Mouse (Mus musculus): ENCODE measurements around the gene Mmab. TPM values are rescaled to one million over a fixed set of nuclear protein-coding genes. Genes with fewer than 3 reads are reported as not detected.

The Mmab gene
- polyA plus RNA-seq (2014; fragmentation: Nextera tagmentation; extraction: Ambion mirVana) = 26.1 and 30.8 TPM in 2 replicates

DNA sequence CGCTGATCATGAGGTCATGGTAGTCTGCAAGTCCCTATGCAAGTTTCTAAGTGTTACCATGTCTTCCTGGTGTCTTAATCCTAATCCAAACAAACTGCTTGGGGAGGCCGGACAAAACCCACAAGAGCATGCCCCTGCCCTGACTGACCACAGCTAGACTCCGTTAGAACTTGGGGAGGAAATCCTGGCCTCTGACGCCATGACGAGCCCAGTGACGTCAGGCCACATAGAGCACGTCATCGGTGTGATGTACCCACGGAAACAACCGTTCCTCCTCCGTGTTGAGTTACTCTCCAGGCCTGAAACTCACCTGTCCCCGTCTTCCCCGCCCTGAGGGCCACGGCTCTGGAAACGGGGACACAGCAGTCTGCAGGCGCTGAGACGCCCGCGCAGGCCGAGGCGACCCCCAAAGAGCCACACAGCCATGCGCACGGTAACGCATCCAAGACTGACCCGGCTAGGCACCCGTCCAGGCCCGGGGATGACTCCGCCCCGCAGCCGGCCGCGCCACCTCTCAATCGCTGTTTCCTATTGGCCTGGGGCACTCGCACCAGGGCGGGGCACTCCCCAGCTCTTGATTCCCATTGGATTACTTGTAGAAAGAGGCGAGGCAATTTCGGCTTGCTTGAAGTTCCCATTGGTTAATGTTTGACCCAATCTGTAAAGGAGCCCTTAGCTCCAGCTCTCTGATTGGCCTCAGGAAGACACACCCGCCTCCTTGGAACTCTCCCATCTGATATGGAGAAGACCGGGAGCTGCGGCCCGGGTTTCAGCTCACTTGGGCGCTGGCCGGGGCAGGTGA lies at the start of gene Mmab, which contains the start of gene Mvk:
Mmab (minus strand) TSS at position 495 of the 802 bp plus-strand sequence.
Mvk (plus strand) TSS at position 704 of the 802 bp plus-strand sequence.
- Histone ChIP-seq H3K4me1 (ENCODE audit: control insufficient read depth, insufficient read depth, low read length) (peaks cover 10% of the 10 kb centered on the region), H3K27ac (replicated peaks; ENCODE audit: low read depth, low read length) (peak within 1 kb of the TSS; percentile 53; the same call in 1 of the 2 replicates), H3K4me3 (ENCODE audit: low read depth, low read length) (peak within 1 kb of the TSS; percentile 66), H3K4me2 (ENCODE audit: low read depth, low read length) (peak within 1 kb of the TSS; percentile 67), H3K36me3 (ENCODE audit: control insufficient read depth, insufficient read depth, low read length) (peaks cover 18% of the 10 kb centered on the region; the same call in 1 of the 2 replicates), H3K27me3 (replicated peaks; ENCODE audit: control insufficient read depth, insufficient read depth, low read length) (no peaks in the 10 kb centered on the region), H3K9me3 (ENCODE audit: control insufficient read depth, low read length) (no peaks in the 10 kb centered on the region), H3K9ac (ENCODE audit: low read depth, low read length) (peak within 1 kb of the TSS; percentile 71)
- ATAC-seq (ENCODE audit: low read depth) (peak; percentile 98), DNase-seq (ENCODE audit: low spot score) (peak; percentile 100)
- 1% methylated on average over 34 of the region's 43 CpGs for WGBS

DNA sequence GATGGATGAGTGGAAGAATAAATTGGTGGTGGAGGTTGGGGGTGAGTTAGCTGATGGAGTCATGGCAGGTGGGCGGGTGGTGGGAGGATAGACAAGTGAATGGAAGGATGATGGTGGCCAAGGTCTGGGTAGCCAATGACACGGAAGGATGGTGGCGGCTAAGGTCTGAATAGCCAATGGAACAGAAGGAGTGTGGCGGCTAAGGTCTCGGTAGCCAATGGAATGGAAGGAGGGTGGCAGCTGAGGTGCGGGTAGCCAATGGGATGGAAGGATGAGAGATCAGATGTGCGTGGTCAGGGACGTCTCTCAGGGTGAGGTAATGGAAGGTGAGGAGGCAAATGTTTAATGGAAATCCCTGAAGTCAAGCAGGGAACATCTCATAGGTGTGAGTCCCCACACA lies 46.4 kb upstream of the Mmab start:
- DNase-seq (ENCODE audit: low spot score) = no peak
- no peak for ATAC-seq (ENCODE audit: low read depth)
- H3K36me3 ChIP-seq (ENCODE audit: control insufficient read depth, insufficient read depth, low read length) = no peaks in the 10 kb centered on the region
- no peak overlapping the region for H3K4me2 ChIP-seq (ENCODE audit: low read depth, low read length)
- no peak overlapping the region for H3K9ac ChIP-seq (ENCODE audit: low read depth, low read length)
- no peak overlapping the region for H3K27ac ChIP-seq (replicated peaks; ENCODE audit: low read depth, low read length)
- H3K4me1 ChIP-seq (ENCODE audit: control insufficient read depth, insufficient read depth, low read length) = no peaks in the 10 kb centered on the region
- H3K27me3 ChIP-seq (replicated peaks; ENCODE audit: control insufficient read depth, insufficient read depth, low read length) = no peaks in the 10 kb centered on the region
- H3K4me3 ChIP-seq (ENCODE audit: low read depth, low read length) = no peak overlapping the region
- 92% methylated on average over 8 of the region's 8 CpGs for WGBS
- H3K9me3 ChIP-seq (ENCODE audit: control insufficient read depth, low read length) = no peaks in the 10 kb centered on the region

GRCm38 (mm10) chr5:114489570-114489969 lies 45.7 kb upstream of the Mmab start:
- Histone ChIP-seq H3K4me1 (ENCODE audit: control insufficient read depth, insufficient read depth, low read length) (no peaks in the 10 kb centered on the region), H3K9ac (ENCODE audit: low read depth, low read length) (no peak overlapping the region), H3K36me3 (ENCODE audit: control insufficient read depth, insufficient read depth, low read length) (no peaks in the 10 kb centered on the region), H3K27ac (replicated peaks; ENCODE audit: low read depth, low read length) (no peak overlapping the region), H3K27me3 (replicated peaks; ENCODE audit: control insufficient read depth, insufficient read depth, low read length) (no peaks in the 10 kb centered on the region), H3K9me3 (ENCODE audit: control insufficient read depth, low read length) (no peaks in the 10 kb centered on the region), H3K4me3 (ENCODE audit: low read depth, low read length) (no peak overlapping the region), H3K4me2 (ENCODE audit: low read depth, low read length) (no peak overlapping the region)
- WGBS = 83% methylated on average over 6 of the region's 6 CpGs
- DNase-seq (ENCODE audit: low spot score) (no peak), ATAC-seq (ENCODE audit: low read depth) (no peak)

DNA sequence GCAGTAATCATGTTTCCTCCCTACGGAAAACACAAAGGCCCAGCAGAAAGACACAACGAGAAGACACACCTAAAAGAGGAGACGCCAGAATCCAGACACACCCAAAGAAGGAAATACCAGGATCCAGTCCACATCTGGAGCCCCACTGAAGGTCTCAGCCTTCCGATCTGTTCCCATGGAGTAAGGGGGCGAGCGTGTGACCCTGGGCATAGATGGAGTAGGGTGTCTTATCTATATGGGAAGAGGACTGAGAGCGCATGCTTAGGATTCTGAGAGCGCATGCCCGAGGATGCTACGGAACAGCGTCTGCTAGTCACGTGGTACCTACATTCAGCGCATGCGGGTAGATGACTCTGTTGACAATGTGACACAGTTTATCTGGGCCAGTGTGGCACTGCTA lies 41.8 kb upstream of the Mmab start:
- no peak overlapping the region for H3K4me2 ChIP-seq (ENCODE audit: low read depth, low read length)
- DNase-seq (ENCODE audit: low spot score) = no peak
- 91% methylated on average over 14 of the region's 14 CpGs for WGBS
- no peaks in the 10 kb centered on the region for H3K27me3 ChIP-seq (replicated peaks; ENCODE audit: control insufficient read depth, insufficient read depth, low read length)
- no peaks in the 10 kb centered on the region for H3K36me3 ChIP-seq (ENCODE audit: control insufficient read depth, insufficient read depth, low read length)
- ATAC-seq (ENCODE audit: low read depth) = no peak
- H3K4me1 ChIP-seq (ENCODE audit: control insufficient read depth, insufficient read depth, low read length) = no peaks in the 10 kb centered on the region
- H3K4me3 ChIP-seq (ENCODE audit: low read depth, low read length) = no peak overlapping the region
- H3K27ac ChIP-seq (replicated peaks; ENCODE audit: low read depth, low read length) = no peak overlapping the region
- no peaks in the 10 kb centered on the region for H3K9me3 ChIP-seq (ENCODE audit: control insufficient read depth, low read length)
- no peak overlapping the region for H3K9ac ChIP-seq (ENCODE audit: low read depth, low read length)

DNA sequence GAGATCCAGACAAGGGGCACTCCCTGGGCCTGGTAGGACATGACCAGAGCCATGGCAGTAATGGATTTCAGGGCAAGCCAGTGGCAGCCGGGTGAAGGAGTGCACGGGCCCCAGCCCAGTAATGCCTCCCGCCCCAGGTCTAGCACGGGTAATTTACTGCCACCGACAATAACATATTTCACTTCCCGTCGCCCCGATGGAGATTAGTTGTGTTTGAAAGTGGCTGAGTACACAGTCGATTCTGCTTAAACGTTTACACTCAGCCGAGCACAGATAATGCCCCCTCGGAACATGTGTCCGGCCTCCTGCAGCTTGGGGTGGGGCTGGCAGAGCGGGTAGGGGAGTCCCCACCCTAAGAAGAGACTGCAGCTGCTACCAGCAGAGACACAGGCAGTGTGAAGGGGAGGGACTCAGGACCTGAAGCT lies 38.7 kb upstream of the Mmab start:
- Histone ChIP-seq H3K9me3 (ENCODE audit: control insufficient read depth, low read length) (no peaks in the 10 kb centered on the region), H3K27me3 (replicated peaks; ENCODE audit: control insufficient read depth, insufficient read depth, low read length) (no peaks in the 10 kb centered on the region), H3K4me3 (ENCODE audit: low read depth, low read length) (no peak overlapping the region), H3K27ac (replicated peaks; ENCODE audit: low read depth, low read length) (no peak overlapping the region), H3K9ac (ENCODE audit: low read depth, low read length) (no peak overlapping the region), H3K4me2 (ENCODE audit: low read depth, low read length) (0 out of 2 replicates have a peak overlapping the region, but pooled peaks have one; percentile 19), H3K4me1 (ENCODE audit: control insufficient read depth, insufficient read depth, low read length) (no peaks in the 10 kb centered on the region), H3K36me3 (ENCODE audit: control insufficient read depth, insufficient read depth, low read length) (no peaks in the 10 kb centered on the region)
- peak; percentile 75 for DNase-seq (ENCODE audit: low spot score)
- WGBS = 15% methylated on average over 13 of the region's 14 CpGs
- peak; percentile 67; the same call in 1 of the 2 replicates for ATAC-seq (ENCODE audit: low read depth)

- Histone ChIP-seq H3K36me3 (ENCODE audit: control insufficient read depth, insufficient read depth, low read length) (no peaks in the 10 kb centered on the region), H3K9me3 (ENCODE audit: control insufficient read depth, low read length) (no peaks in the 10 kb centered on the region), H3K9ac (ENCODE audit: low read depth, low read length) (no peak overlapping the region), H3K4me3 (ENCODE audit: low read depth, low read length) (no peak overlapping the region), H3K4me2 (ENCODE audit: low read depth, low read length) (no peak overlapping the region), H3K27me3 (replicated peaks; ENCODE audit: control insufficient read depth, insufficient read depth, low read length) (no peaks in the 10 kb centered on the region), H3K4me1 (ENCODE audit: control insufficient read depth, insufficient read depth, low read length) (peaks cover 4% of the 10 kb centered on the region; the same call in 1 of the 2 replicates), H3K27ac (replicated peaks; ENCODE audit: low read depth, low read length) (no peak overlapping the region)
- DNase-seq (ENCODE audit: low spot score) (no peak), ATAC-seq (ENCODE audit: low read depth) (no peak)
- WGBS = 74% methylated on average over 12 of the region's 12 CpGs
Measured at GRCm38 (mm10) chr5:114478267-114478666, 34.4 kb upstream of the Mmab start.

GRCm38 (mm10) chr5:114474741-114475491 lies 31.1 kb upstream of the Mmab start:
- 49% methylated on average over 35 of the region's 35 CpGs for WGBS
- H3K4me3 ChIP-seq (ENCODE audit: low read depth, low read length) = no peak overlapping the region
- peak overlapping the region; percentile 12; the same call in 1 of the 2 replicates for H3K4me2 ChIP-seq (ENCODE audit: low read depth, low read length)

DNA sequence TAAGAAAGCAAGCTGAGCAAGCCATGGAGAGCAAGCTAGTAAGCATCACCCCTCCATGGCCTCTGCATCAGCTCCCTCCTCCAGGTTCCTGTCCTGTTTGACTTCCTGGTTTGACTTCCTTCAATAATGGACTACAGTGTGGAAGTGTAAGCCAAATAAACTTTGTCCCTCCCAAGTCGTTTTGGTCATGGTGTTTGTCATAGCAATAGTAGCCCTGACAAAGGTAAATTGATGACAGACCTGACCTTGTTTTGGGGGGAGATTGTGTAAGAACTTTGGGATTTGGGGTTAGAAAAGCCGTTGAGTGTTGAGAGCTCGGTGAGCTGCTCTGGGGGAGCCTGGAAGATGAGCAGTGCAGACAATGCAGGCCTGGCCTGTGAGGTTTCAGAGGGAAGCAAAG lies 26.5 kb upstream of the Mmab start:
- Histone ChIP-seq H3K4me3 (ENCODE audit: low read depth, low read length) (no peak overlapping the region), H3K36me3 (ENCODE audit: control insufficient read depth, insufficient read depth, low read length) (no peaks in the 10 kb centered on the region), H3K9me3 (ENCODE audit: control insufficient read depth, low read length) (0 out of 2 replicates have a peak, but pooled peaks cover 5% of the 10 kb centered on the region), H3K4me2 (ENCODE audit: low read depth, low read length) (no peak overlapping the region), H3K4me1 (ENCODE audit: control insufficient read depth, insufficient read depth, low read length) (peaks cover 11% of the 10 kb centered on the region), H3K27me3 (replicated peaks; ENCODE audit: control insufficient read depth, insufficient read depth, low read length) (no peaks in the 10 kb centered on the region; the same call in 1 of the 2 replicates), H3K9ac (ENCODE audit: low read depth, low read length) (no peak overlapping the region), H3K27ac (replicated peaks; ENCODE audit: low read depth, low read length) (no peak overlapping the region)
- no peak for ATAC-seq (ENCODE audit: low read depth)
- DNase-seq (ENCODE audit: low spot score) = no peak
- WGBS = 73% methylated on average over 3 of the region's 3 CpGs

More at GRCm38 (mm10) chr5:114474741-114475491, 31.1 kb upstream of the Mmab start:
- DNase-seq (ENCODE audit: low spot score) (peak; percentile 27), ATAC-seq (ENCODE audit: low read depth) (peak; percentile 20; the same call in 1 of the 2 replicates)
- Histone ChIP-seq H3K27ac (replicated peaks; ENCODE audit: low read depth, low read length) (no peak overlapping the region), H3K36me3 (ENCODE audit: control insufficient read depth, insufficient read depth, low read length) (no peaks in the 10 kb centered on the region), H3K4me1 (ENCODE audit: control insufficient read depth, insufficient read depth, low read length) (peaks cover 4% of the 10 kb centered on the region; the same call in 1 of the 2 replicates), H3K27me3 (replicated peaks; ENCODE audit: control insufficient read depth, insufficient read depth, low read length) (no peaks in the 10 kb centered on the region; the same call in 1 of the 2 replicates), H3K9ac (ENCODE audit: low read depth, low read length) (no peak overlapping the region), H3K9me3 (ENCODE audit: control insufficient read depth, low read length) (0 out of 2 replicates have a peak, but pooled peaks cover 5% of the 10 kb centered on the region)

Data from embryonic facial prominence, embryonic 14.5 days (tissue).